Mouse (Mus musculus): ENCODE results near the gene Xaf1. TPM values are rescaled to one million over a fixed set of nuclear protein-coding genes. Genes with fewer than 3 reads are reported as not detected.

The Xaf1 gene
- 90.2 TPM for polyA plus RNA-seq (2017; shearing (Covaris generic))

GRCm38 (mm10) chr11:72301334-72301733, at the start of gene Xaf1:
Gene Xaf1, plus strand, starts transcription at chr11:72301629.

DNA sequence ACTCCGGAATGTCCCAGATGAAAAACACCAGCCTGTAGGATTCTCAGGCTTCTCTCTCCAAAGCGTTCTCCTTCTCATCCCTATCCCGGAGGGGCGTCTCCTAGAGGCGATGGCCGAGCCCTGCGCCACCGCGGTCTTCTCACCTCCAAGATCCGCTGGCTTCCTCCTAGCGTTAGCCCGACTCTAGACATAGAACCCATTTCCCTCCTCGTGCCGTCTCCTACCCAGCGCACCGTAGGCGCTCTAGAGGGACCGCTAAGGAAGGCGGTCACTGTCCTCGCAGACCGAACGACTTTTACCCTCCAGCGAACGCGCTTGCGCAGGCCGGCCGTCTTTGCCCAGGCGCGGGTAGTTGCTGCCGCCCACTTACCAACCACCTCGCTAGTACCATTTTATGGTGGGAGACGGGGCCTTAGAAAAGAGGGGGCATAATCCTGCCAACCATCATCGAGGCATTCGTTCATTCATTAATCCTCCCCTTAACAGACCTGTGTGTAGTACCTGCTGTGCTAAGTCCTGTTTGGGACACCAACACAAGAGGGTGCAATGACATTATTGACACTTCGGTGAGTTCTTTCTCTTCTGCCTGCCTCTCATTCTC, 34.4 kb upstream of the Xaf1 start, which contains the start of gene Slc13a5:
Slc13a5 (minus strand) TSS at position 263 of the 601 bp plus-strand sequence.

GRCm38 (mm10) chr11:72314151-72314895, 12.9 kb downstream of the Xaf1 start, which contains the start of gene Fbxo39:
Gene Fbxo39, plus strand, starts transcription at chr11:72314444.

DNA sequence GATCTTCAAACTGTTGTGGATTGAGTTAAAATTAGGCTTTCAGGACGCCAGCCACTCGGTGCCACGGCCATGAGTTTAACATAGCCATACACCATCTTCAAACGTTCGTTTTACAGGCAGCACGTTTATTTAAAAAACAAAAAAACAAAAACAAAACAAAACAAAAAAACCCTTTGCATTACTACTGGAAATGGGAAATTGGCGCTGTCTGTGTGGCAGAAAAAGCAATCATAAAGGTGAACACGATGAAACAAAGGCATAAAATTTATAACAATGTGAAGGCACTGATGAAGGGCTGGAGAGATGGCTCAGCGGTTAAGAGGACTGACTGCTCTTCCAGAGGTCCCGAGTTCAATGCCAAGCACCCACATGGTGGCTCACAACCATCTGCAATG, 60.9 kb downstream of the Xaf1 start, which contains the start of gene Tekt1:
Tekt1 (minus strand) TSS at position 96 of the 395 bp plus-strand sequence.

Other genes starting within 250 kb of the Xaf1 start
- 0.06 TPM for gene Pitpnm3, start 165.9 kb upstream of the Xaf1 start, polyA plus RNA-seq (2017; shearing (Covaris generic))
- gene Gm43951, start 94.8 kb upstream of the Xaf1 start, polyA plus RNA-seq (2017; shearing (Covaris generic)) = 0.14 TPM
- 21.7 TPM for gene 4933427D14Rik, start 94.2 kb upstream of the Xaf1 start, polyA plus RNA-seq (2017; shearing (Covaris generic))
- 87.8 TPM for gene Txndc17, start 94.1 kb upstream of the Xaf1 start, polyA plus RNA-seq (2017; shearing (Covaris generic))
- gene Med31, start 86.0 kb upstream of the Xaf1 start, polyA plus RNA-seq (2017; shearing (Covaris generic)) = 19.8 TPM
- gene Slc13a5, start 34.4 kb upstream of the Xaf1 start, polyA plus RNA-seq (2017; shearing (Covaris generic)) = not detected
- 0.65 TPM for gene Fbxo39, start 12.8 kb downstream of the Xaf1 start, polyA plus RNA-seq (2017; shearing (Covaris generic))
- gene Tekt1, start 60.8 kb downstream of the Xaf1 start, polyA plus RNA-seq (2017; shearing (Covaris generic)) = not detected
- not detected for gene Smtnl2, start 110.1 kb downstream of the Xaf1 start, polyA plus RNA-seq (2017; shearing (Covaris generic))
- not detected for gene Ggt6, start 133.9 kb downstream of the Xaf1 start, polyA plus RNA-seq (2017; shearing (Covaris generic))
- 122 TPM for gene Mybbp1a, start 139.7 kb downstream of the Xaf1 start, polyA plus RNA-seq (2017; shearing (Covaris generic))
- gene Spns2, start 188.3 kb downstream of the Xaf1 start, polyA plus RNA-seq (2017; shearing (Covaris generic)) = not detected
- gene Spns3, start 248.9 kb downstream of the Xaf1 start, polyA plus RNA-seq (2017; shearing (Covaris generic)) = 1.1 TPM

Data from CD4-positive, CD25-positive, alpha-beta regulatory T cell (primary cell).